Comparison of ENCODE assay signal across 14 mouse cellular contexts in the genomic region with DNA sequence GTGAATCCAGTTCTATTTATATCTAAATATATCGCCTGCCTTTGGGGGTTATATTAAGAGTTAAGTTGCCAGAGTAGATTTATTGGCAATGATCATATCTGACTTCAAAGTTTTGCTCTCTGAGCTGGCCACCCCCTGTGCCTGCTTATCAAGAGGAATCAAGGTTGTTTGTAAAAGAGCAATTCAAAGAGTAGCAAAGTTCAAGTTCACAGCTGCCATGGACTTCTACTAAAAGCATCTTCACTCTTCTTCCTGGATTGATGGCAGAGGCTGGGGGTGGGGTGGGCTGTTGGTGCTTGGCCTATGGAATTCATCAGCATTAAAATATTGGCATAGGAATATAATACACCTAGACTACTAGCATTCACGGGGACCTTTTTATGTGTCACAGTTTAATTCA.
"Had no signal": no experiment of that assay in that cellular context is flagged by ENCODE, and none has a peak within 500 bp of the region (broad histone marks: within the 10 kb centered on the region; RNA-seq: fewer than 3 reads in every experiment).

No protein-coding gene starts in this region.

- H3K9me3 ChIP-seq: limb, embryonic 12.5 days; liver, embryonic 13.5 days; midbrain, embryonic 10.5 days; neural tube, embryonic 13.5 days had no signal

- H3K4me1 ChIP-seq: liver, embryonic 13.5 days; midbrain, embryonic 10.5 days had no signal

- ATAC-seq: liver, postnatal 0 days; midbrain, embryonic 16.5 days had no signal

- H3K9ac ChIP-seq: limb, embryonic 12.5 days; liver, embryonic 13.5 days; liver, postnatal 0 days; neural tube, embryonic 13.5 days had no signal

- H3K36me3 ChIP-seq: limb, embryonic 12.5 days; liver, embryonic 13.5 days; midbrain, embryonic 10.5 days; neural tube, embryonic 13.5 days had no signal

- H3K27me3 ChIP-seq: limb, embryonic 12.5 days; liver, embryonic 13.5 days had no signal

- DNase-seq: kidney, adult 18-20 months; kidney, postnatal 25 days; layer of hippocampus, postnatal 36 days; liver; liver, embryonic 13.5 days; liver, postnatal 0 days; right cerebral cortex, adult 18-20 months; right cerebral cortex, postnatal 25 days; thymus, postnatal 4 days had no signal

- H3K4me3 ChIP-seq: limb, embryonic 12.5 days; liver, embryonic 13.5 days; midbrain, embryonic 10.5 days; neural tube, embryonic 13.5 days had no signal

- H3K4me2 ChIP-seq: limb, embryonic 12.5 days; liver, embryonic 13.5 days; neural tube, embryonic 13.5 days had no signal

- H3K27ac ChIP-seq: limb, embryonic 12.5 days; liver, embryonic 13.5 days; midbrain, embryonic 10.5 days; neural tube, embryonic 13.5 days; stomach, postnatal 0 days had no signal
